Mouse (Mus musculus) megakaryocyte, embryonic 14.5 days (primary cell): ENCODE results near the gene Plxna2.

Experiments used
- FLI1 ChIP-seq: IDR thresholded peaks from 2 replicates; pipeline ENCODE4 v1.6.1; 2012; ENCODE audit warnings: low read length, inconsistent platforms, mixed read lengths
- GATA1 ChIP-seq: IDR thresholded peaks from 3 replicates; pipeline ENCODE4 v1.6.1; 2012; ENCODE audit warnings: mixed read lengths, low read length, inconsistent platforms, borderline replicate concordance

DNA sequence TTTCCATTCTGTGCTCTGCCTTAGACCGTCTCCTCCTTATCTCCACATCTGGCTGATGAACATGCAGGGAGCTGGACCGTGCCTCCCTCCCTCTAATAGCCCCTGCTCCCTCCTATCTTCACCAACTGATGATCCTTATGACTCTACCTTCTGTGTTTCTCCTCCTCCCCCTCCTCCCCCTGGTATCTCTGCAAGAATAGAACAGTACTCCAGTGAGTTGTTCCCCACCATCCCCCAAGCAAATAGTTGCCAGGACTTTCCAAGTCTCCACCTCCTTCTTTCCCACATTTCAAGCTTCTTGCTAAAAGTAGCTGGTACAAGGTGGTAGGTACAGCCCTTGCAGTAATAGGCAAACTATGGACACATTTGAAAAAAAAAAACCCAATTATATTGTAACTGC is 67.9 kb downstream of the Plxna2 start:
- TF ChIP-seq GATA1, result no peak
- TF ChIP-seq FLI1, result no peak
